In the genomic region with DNA sequence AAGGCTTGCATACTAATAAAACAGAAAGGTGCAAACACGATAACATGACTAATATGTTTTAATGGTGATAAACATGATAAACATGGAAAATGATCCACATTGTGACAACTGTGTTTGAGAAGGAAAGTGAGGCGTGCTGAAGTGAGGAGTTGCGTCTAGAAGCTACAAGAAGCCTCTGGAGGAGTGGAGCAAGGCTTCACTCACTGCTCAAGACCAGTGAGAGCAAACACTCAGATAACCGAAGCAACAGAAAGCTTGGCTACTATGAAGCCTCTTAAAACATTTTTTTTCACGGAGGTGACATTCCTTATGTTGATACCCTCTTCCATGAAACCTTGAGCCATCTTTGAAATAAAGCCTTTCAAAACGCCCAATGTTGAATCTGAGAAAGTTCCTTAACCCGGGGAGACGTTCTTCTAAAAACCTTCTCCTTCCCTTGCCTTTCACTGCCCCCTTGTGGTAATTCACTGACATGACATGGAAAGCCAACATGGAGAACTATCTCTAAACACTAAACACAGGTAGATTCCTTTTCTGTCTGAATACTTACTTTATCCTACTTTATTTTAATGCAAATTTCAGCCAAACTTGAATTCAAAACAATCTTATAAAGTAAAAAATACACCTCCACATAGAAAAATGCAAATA, we compare ENCODE assay signal across 8 mouse cellular contexts.
DNase-seq lines count a peak whose midpoint lies in the region; ATAC-seq and TF ChIP-seq lines count a peak whose summit lies in the region.

No protein-coding gene starts in this region.

- no peak overlapping the region for H3K9ac ChIP-seq in forebrain, postnatal 0 days
- H3K9ac ChIP-seq in midbrain, embryonic 12.5 days (replicated peaks), result no peak overlapping the region

- no peak overlapping the region for H3K27ac ChIP-seq in forebrain, postnatal 0 days (ENCODE audit: low read depth, low read length)
- no peak overlapping the region for H3K27ac ChIP-seq in midbrain, embryonic 12.5 days (replicated peaks)

- H3K27me3 ChIP-seq in forebrain, postnatal 0 days (ENCODE audit: insufficient read depth, low read length), result no peaks in the 10 kb centered on the region
- no peaks in the 10 kb centered on the region for H3K27me3 ChIP-seq in midbrain, embryonic 12.5 days

- H3K4me2 ChIP-seq in forebrain, postnatal 0 days (ENCODE audit: low read depth), result no peak overlapping the region
- no peak overlapping the region for H3K4me2 ChIP-seq in midbrain, embryonic 12.5 days (replicated peaks)

- peak; percentile 36; the same call in 1 of the 2 replicates for ATAC-seq in forebrain, postnatal 0 days
- peak; percentile 34; the same call in 1 of the 2 replicates for ATAC-seq in midbrain, embryonic 12.5 days (ENCODE audit: low FRiP score, low read depth)

- WGBS in forebrain, postnatal 0 days, result 31% methylated on average over 8 of the region's 8 CpGs
- 40% methylated on average over 8 of the region's 8 CpGs for WGBS in midbrain, embryonic 12.5 days

- H3K9me3 ChIP-seq in forebrain, postnatal 0 days (ENCODE audit: low read length), result no peaks in the 10 kb centered on the region
- H3K9me3 ChIP-seq in midbrain, embryonic 12.5 days, result no peaks in the 10 kb centered on the region

- peak; percentile 6 to 63 for DNase-seq in adrenal gland, adult (ENCODE audit: inconsistent age in 2 of 2, low spot score in 1 of 2)
- DNase-seq in adrenal gland, adult 8-10 months, result no peak
- peak; percentile 1 to 5 for DNase-seq in B cell, adult 2 months
- peak; percentile 25 for DNase-seq in c-Kit-positive CD71-positive TER-119-positive erythroid progenitor cells, embryonic 14.5 days (ENCODE audit: low spot score)
- DNase-seq in forebrain, postnatal 0 days, result peak; percentile 89
- peak; percentile 41 to 71 for DNase-seq in layer of hippocampus, postnatal 14 days (ENCODE audit: low spot score in 2 of 2)
- DNase-seq in thymus, postnatal 4 days, result peak; percentile 28

- no peaks in the 10 kb centered on the region for H3K36me3 ChIP-seq in forebrain, postnatal 0 days (ENCODE audit: insufficient read depth)
- no peaks in the 10 kb centered on the region for H3K36me3 ChIP-seq in midbrain, embryonic 12.5 days

- no peak overlapping the region for H3K4me3 ChIP-seq in forebrain, postnatal 0 days (ENCODE audit: low read depth, low read length)
- no peak overlapping the region for H3K4me3 ChIP-seq in midbrain, embryonic 12.5 days

- TF ChIP-seq CTCF in forebrain, postnatal 0 days (IDR thresholded peaks at IDR 0.05; ENCODE audit: low read depth), result peak; percentile 93

- H3K4me1 ChIP-seq in forebrain, postnatal 0 days (ENCODE audit: insufficient read depth), result no peaks in the 10 kb centered on the region
- H3K4me1 ChIP-seq in midbrain, embryonic 12.5 days, result no peaks in the 10 kb centered on the region
